Mouse (Mus musculus) testis, adult 2 months (tissue): ENCODE measurements around the gene Gemin7. TPM values are rescaled to one million over a fixed set of nuclear protein-coding genes. Genes with fewer than 3 reads are reported as not detected.
A peak's percentile ranks its signal among the peaks of the same experiment; 100 is the strongest.

Experiments used
- H3K27ac ChIP-seq: fragments of 200-500 bp; 2 replicates; pipeline ENCODE4 v1.5.1; 2012; ENCODE audit warnings: low read depth, low read length; ENCODE audit not compliant: control insufficient read depth, insufficient read depth
- H3K27me3 ChIP-seq: fragments of 200-500 bp; 2 replicates; pipeline ENCODE4 v1.6.1; 2012; ENCODE audit warnings: mild to moderate bottlenecking, low read length, moderate library complexity; ENCODE audit not compliant: control insufficient read depth, insufficient read depth
- H3K36me3 ChIP-seq: fragments of 200-500 bp; 2 replicates; pipeline ENCODE4 v1.6.1; 2012; ENCODE audit warnings: mild to moderate bottlenecking, low read length; ENCODE audit not compliant: control insufficient read depth, insufficient read depth
- H3K4me1 ChIP-seq: fragments of 200-500 bp; 2 replicates; pipeline ENCODE4 v1.6.1; 2012; ENCODE audit warnings: low read length; ENCODE audit not compliant: control insufficient read depth, insufficient read depth
- H3K4me3 ChIP-seq: fragments of 200-500 bp; 2 replicates; pipeline ENCODE4 v1.5.1; 2012; ENCODE audit warnings: low read depth, mild to moderate bottlenecking, low read length, moderate library complexity, mixed read lengths; ENCODE audit not compliant: control insufficient read depth
- CTCF ChIP-seq: fragments of 200-500 bp; IDR thresholded peaks from 2 replicates; pipeline ENCODE4 v1.5.1; 2012; ENCODE audit warnings: low read depth, mild to moderate bottlenecking, inconsistent platforms, low read length, moderate library complexity; ENCODE audit not compliant: control insufficient read depth, insufficient read depth, insufficient replicate concordance
- POLR2A ChIP-seq: fragments of 200-500 bp; IDR thresholded peaks from 2 replicates; pipeline ENCODE4 v1.6.1; 2012; ENCODE audit warnings: low read depth, mild to moderate bottlenecking, inconsistent platforms, low read length, moderate library complexity; ENCODE audit not compliant: control insufficient read depth
- polyA plus RNA-seq: library from polyadenylated mRNA; depleted of rRNA; stranded (reverse); fragments of >200 nt; gene quantifications from 2 replicates; pipeline ENCODE4 v1.2.3, GENCODE M21; 2012

Gene Gemin7
- polyA plus RNA-seq, 1 experiment: 64.1 TPM

- TF ChIP-seq POLR2A: no peak
- TF ChIP-seq CTCF: no peak
- H3K4me3 ChIP-seq: no peak overlapping the region
- H3K27ac ChIP-seq: no peak overlapping the region
- H3K4me1 ChIP-seq: peaks cover 16% of the 10 kb centered on the region
- no peaks in the 10 kb centered on the region for H3K36me3 ChIP-seq
- H3K27me3 ChIP-seq: no peaks in the 10 kb centered on the region
Measured at GRCm38 (mm10) chr7:19557086-19557485, 20.3 kb downstream of the Gemin7 start.

- no peaks in the 10 kb centered on the region for H3K36me3 ChIP-seq
- TF ChIP-seq POLR2A (no peak), CTCF (no peak)
- H3K27ac ChIP-seq: no peak overlapping the region
Measured at GRCm38 (mm10) chr7:19554168-19554567, 23.2 kb downstream of the Gemin7 start.

GRCm38 (mm10) chr7:19552443-19552842 is 25.0 kb downstream of the Gemin7 start:
- H3K27ac ChIP-seq: no peak overlapping the region
- no peaks in the 10 kb centered on the region for H3K27me3 ChIP-seq
- no peaks in the 10 kb centered on the region for H3K36me3 ChIP-seq
- TF ChIP-seq CTCF (no peak), POLR2A (no peak)
- H3K4me1 ChIP-seq: no peaks in the 10 kb centered on the region
- no peak overlapping the region for H3K4me3 ChIP-seq

More at GRCm38 (mm10) chr7:19554168-19554567, 23.2 kb downstream of the Gemin7 start:
- peaks cover 3% of the 10 kb centered on the region; the same call in 1 of the 2 replicates for H3K4me1 ChIP-seq
- H3K27me3 ChIP-seq: no peaks in the 10 kb centered on the region
- H3K4me3 ChIP-seq: no peak overlapping the region

- no peaks in the 10 kb centered on the region for H3K27me3 ChIP-seq
- TF ChIP-seq POLR2A (no peak), CTCF (no peak)
- no peaks in the 10 kb centered on the region for H3K36me3 ChIP-seq
- H3K4me3 ChIP-seq: no peak overlapping the region
- H3K4me1 ChIP-seq: no peaks in the 10 kb centered on the region; the same call in 1 of the 2 replicates
- no peak overlapping the region for H3K27ac ChIP-seq
Measured at GRCm38 (mm10) chr7:19551634-19552033, 25.8 kb downstream of the Gemin7 start.

DNA sequence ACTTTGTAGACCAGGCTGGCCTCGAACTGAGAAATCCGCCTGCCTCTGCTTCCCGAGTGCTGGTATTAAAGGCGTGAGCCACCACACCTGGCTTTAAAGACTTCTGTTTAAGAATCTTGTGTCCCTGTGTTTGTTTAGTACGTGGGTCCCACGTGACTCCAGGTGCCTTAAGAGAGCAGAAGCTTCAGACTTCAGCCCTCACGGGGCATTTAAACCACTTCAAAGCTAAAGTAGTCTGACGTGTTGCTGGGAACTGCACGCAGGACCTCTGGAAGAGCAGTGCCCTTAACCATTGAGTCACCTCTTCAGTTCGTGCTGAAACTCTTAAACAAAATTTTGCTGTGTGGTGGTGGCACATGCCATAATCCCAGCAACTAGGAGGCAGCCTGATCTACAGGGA is 28.0 kb downstream of the Gemin7 start:
- Histone ChIP-seq H3K27ac (no peak overlapping the region), H3K4me3 (no peak overlapping the region), H3K4me1 (no peaks in the 10 kb centered on the region; the same call in 1 of the 2 replicates), H3K27me3 (no peaks in the 10 kb centered on the region), H3K36me3 (no peaks in the 10 kb centered on the region)
- TF ChIP-seq CTCF (no peak), POLR2A (no peak)

- no peak for TF ChIP-seq POLR2A
- TF ChIP-seq CTCF: no peak
- Histone ChIP-seq H3K4me1 (no peaks in the 10 kb centered on the region; the same call in 1 of the 2 replicates), H3K36me3 (no peaks in the 10 kb centered on the region), H3K27ac (no peak overlapping the region), H3K4me3 (no peak overlapping the region), H3K27me3 (no peaks in the 10 kb centered on the region)
Measured at GRCm38 (mm10) chr7:19547344-19547969, 29.9 kb downstream of the Gemin7 start.

DNA sequence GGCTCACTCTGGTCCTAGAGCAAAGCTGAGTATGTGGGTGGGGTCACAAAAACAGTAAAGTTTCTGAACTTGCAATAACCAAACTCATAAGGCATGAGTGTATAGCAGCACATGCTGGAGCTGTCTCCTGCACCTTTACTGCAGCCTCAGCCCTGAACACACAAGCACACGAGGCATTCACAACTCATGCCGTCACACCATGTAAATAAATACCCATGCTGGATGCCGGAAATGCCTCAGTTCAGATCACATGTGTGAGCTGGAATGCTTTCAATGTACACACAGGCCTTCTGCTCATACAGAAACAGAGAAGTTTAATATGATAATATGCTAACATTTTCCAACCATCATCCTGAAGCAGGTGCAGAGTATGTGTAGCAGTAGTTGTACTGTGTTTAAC is 31.4 kb downstream of the Gemin7 start:
- no peak for TF ChIP-seq CTCF
- no peak for TF ChIP-seq POLR2A
- Histone ChIP-seq H3K27ac (no peak overlapping the region), H3K36me3 (no peaks in the 10 kb centered on the region), H3K27me3 (no peaks in the 10 kb centered on the region), H3K4me1 (peaks cover 4% of the 10 kb centered on the region), H3K4me3 (no peak overlapping the region)

DNA sequence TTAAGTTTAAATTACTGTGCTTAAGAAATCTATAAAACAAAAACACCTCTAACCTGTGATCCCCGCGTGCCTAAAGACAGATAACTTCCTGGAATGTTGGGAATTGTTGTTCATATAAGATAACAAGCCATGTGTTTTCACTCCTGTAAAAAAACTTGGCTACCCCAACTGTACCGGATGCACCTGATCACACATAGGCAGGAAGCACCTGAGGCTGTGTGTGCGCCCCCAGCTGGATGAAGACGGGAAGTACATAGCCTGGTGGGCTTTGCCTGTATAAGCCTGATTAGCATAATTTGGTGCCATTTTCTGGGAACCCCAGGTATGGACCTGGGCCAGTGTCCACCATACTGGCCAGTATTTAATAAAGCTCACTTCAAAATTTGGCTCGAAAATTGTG is 33.8 kb downstream of the Gemin7 start:
- Histone ChIP-seq H3K36me3 (no peaks in the 10 kb centered on the region), H3K4me1 (peaks cover 4% of the 10 kb centered on the region), H3K27me3 (no peaks in the 10 kb centered on the region), H3K27ac (no peak overlapping the region), H3K4me3 (no peak overlapping the region)
- no peak for TF ChIP-seq POLR2A
- peak; percentile 40; the same call in 1 of the 2 replicates for TF ChIP-seq CTCF
